Mouse (Mus musculus) left cerebral cortex, adult 9 months (tissue): ENCODE measurements around the gene Gm20431.
"Not testable (repeated sequence)": the region's sequence is repeated elsewhere in the genome, so short reads cannot be mapped to it uniquely, and the experiment has no call there.

ENCODE experiments used
- DNase-seq, 2 experiments: peaks; one replicate each; pipeline ENCODE4 v3.0.0; 2022; ENCODE audit warnings: low spot score in 2 of 2

Gm20431 gene

DNA sequence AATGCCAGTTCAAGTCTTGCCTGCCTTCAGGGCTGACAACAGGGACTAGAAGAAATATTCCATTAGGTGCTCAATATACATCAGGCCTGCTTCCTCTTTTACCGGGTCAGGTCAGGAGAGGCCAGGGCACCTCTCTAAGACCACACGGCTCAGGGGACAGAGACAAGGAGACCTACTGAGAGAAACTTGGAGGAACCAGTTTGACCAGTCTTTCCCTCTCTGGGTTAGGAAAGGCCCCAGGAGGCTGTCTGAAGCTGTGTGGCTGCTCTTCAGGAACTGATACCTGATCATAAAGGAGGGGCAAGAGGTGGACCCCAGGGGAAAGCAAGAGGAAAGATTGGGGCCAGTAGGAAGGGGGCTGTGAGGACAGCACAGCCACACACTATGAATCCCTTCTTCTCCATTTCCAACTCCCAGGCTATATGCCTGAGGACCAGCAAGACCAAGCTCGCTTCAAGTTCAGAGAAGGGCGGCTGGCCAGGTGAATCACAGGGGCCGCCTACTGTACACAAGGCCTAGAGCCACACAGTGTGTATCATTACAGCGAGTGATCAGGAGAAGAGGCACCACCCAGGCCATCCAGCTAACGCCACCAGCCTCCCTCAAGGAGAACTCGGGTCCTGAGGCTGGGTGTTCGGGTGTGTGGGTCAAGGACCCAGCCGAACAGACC is 2.0 kb downstream of the Gm20431 start:
- DNase-seq, result no peak

DNA sequence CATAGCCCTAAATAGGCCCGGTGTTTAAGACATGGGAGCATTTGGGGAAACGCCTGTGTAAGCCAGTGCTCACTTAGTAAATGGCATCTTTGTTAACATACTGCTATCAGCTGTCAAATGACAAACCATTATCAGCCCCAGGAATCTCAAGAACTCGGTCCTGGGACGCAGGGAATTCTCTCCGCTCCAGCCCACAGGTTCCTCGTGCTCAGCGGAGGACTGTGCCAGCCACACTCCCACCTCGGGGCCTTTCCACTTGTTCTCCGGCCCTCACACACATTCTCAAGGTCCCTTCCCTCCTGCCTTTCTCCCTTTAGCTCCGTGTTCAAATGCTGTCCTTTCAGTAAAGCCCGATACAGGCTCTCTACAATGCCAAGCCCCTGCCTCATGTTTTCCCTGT is 2.6 kb downstream of the Gm20431 start:
- no peak for DNase-seq

DNA sequence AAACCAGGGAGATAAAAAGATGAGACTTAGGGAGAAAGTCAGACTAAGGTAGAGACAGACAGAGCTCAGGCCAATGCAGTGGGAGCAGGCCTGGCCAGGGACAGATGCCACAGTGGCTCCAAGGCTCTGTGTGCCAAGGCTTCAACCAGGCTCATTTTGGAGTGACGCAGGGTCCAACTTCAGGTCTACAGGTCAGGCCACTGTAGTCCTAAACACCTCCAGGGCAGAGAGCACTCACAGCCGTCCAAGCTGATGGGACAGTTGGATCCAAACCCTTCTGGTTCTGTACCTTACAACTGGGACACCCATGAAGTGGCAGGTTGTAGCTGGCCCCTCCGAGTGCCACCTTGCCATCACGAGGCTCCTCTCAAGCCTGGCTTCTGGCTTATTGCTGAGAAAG is 3.3 kb downstream of the Gm20431 start:
- DNase-seq, result no peak

DNA sequence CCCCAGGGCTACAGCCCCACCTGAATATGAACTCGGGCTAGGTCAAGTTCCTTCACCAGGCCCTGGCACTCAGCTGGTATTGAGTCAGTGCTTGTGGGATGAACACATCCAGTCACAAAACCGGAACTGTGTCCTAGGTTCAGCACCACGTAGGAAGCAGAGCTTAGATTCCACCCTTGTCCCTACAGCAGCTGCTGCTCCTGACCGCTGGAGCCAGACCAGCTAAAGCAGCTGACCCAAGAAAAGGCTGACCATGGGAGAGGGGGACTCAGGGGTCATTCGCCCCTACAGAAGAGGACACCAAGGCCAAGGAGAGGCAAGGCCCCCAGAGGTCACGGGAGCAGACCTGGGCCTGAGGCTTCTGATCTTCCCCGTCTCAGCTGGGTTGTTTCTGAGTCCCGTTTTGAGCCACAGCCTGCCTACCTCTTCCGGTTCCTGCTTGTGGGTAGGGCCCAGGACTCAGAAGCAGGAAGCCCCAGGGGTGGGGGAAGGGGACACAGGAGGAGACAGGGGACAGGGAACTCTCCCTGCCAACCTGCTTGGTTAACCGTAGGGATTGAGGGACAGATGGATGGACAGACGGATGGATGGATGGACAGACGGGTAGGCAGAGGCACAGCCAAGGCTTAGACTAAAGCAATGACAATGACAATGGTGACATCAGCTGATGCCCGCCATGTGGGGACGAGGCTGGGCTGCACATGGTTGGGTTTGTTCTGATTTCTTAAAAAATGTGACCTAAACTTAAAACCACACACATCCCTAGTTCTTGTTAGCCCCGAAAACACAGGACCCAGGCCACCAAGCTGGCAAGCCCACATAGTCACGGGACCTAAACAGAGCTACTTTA is 4.4 kb downstream of the Gm20431 start:
- DNase-seq, result no peak

DNA sequence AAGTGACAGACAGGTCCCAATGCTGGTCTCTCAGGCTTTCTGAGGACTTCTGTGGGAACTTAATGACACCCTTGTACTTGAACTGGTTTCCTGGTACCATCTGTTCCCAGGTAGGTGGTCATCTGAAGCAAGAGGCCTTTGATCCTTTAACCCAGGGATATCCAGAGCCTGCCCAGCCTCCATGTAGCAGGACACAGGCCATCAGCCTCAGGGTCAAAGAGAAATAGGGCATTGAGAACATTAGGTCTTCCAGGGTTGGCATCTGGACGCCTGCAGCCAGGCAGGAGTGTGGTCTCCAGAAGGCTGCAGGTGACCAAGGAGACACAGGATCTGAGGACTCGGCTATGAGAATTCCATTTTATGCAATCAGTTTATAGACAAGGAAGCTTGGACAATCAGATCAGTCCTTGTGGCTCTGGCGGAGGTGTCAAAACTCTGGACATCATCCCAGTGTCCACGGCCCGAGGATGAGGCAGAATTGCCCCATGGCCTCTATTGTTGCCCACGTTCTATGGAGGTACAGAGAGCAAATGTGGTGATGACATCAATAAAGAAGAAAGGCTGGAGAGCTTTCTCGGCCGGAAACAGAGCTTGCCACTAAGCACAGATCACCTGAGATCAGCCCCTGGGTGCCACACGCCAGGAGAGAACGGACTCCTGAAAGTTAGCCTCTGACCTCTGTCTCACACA is 6.2 kb downstream of the Gm20431 start:
- DNase-seq, result no peak

DNA sequence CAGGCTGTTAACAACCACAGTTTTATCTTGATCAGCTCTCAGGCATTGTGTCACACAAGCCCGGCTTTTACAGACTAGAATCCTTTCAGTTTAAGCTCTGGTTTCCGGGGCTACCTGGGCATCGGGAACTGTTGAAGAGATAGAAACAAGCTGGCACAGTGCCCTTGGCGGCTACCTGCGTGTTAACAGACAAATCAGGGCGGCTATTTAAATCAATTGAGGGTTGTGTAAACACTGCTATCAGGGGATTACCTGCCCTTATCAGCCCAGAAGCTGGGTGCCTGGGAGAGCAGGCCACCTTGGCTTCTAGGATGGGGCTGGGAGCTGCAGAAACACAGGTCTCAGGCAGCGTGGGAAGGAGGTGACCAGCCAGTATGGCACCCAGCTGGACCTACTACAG is 8.6 kb downstream of the Gm20431 start:
- no peak for DNase-seq

DNA sequence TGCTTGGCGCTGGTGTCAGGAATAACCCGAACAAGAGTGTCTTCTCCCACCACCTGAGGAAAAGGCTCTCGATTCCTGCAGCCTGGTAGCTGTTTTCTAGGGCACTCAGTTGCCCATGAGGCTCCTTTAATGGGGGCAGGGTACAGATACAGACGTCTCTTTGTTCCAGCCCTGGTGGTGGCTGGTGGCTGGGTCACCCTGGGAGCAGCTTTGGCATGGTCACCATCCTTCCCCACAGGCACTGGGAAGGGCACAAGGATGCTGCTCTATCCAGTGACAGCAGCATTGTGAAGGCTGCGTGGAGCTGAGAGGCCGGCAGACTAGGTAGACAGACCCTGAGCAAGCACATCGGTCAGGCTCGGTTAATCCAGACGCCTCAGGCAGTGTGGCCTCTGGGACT is 9.7 kb downstream of the Gm20431 start:
- DNase-seq, result no peak

DNA sequence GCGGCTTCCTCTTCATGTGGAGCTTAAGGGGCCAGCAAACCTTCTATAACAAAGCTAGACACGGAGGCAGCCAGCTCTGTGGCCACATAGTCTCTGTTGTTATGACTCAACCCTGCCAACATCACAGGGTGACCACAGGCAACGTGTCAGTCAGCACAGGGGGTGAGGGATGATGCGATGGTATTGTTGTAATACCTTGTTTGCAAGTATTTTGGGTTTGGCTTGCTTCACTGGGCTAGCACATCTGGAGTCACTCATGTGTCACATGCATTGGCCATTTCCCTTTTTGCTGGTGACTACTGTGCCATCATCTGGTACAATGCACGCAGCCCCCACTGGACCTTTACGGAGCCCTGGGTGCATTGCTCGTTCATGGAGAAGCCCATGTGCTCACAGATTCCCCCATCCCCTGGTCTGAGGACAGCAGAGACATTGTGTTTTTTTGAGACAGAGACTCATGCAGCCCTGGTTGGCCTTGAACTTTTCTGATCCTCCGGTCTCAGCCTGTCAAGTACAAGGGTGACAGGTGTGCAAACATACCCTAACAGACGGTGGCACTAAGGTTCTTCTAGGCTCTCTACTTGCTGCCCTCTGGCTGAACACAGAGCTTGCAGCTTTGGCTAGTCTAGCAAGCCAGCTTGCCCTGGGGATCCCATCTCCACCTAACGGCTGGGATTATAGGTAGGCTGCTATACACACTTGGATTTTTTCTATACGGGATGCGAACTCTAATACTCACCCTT is 11.8 kb downstream of the Gm20431 start:
- no peak for DNase-seq

DNA sequence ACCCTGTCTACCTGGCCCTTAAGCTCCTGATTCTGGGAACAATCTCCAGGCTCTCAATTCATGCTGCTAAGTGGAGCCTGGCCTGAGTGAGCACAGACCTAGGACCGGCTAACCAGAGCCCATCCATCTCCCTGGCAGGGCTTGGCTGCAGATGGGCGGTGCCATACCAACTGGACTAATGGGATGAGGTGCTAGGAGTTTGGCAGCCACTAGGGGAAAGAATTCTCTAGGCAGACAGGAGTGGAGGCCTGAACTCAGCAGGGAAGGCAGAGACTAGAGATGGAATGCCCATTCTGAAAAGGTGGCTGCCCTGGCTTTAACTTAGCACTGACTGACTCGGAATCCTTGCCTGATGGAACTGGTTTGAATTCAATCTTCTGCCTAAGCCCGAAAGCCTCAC is 14.9 kb downstream of the Gm20431 start:
- DNase-seq, result no peak

DNA sequence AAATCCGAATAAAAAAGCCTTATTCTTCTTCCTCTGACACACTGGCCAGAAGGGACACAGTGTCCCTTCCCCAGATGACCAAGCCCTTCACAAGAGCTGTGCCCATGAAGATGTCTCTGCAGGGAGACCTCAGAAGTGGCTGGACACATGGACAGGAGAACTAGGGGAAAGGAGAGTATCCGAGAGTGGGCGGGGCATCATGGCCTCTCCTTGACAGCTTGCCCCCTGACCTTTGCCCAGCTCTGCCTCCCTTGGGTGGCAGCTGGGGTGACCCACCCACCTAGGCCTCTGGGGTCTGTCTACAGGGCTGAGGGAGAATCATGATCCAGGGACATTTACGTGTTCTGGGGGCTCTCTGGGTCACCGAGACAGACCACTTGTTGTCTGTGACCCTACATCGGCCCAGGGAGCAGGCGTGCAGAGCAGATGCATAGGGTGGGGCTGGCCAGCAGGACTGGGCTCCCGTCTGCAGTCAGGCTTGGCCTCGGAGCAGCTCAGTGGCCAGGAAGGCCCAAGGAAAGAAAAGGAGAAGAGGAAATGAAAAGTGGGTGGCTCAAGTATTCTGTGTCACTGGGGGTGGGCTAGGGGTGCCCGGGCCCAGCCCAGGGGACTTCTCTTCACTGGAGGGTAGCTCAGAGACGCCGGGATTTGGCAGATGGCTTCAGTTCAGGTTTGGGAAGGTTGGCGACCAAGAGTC is 17.8 kb downstream of the Gm20431 start:
- not testable (repeated sequence) for DNase-seq

DNA sequence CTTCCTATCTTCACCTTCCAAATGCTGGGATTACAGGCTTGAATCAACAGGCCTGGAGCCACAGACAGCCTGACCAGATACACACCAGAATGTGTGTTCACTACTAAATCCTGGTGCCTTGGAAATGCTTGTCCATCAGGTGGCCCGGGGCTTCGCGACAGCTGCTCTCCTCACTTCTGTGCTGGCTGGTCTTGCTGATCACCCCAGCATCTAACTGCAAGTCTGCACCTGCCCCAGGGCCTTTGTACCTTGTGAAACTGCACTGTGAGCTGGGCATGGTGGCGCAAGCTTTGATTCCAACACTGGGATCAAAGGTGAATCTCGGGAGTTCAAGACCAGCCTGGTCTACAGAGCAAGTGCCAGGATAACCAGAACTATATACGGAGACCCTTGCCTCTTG is 19.1 kb downstream of the Gm20431 start:
- DNase-seq, result no peak

DNA sequence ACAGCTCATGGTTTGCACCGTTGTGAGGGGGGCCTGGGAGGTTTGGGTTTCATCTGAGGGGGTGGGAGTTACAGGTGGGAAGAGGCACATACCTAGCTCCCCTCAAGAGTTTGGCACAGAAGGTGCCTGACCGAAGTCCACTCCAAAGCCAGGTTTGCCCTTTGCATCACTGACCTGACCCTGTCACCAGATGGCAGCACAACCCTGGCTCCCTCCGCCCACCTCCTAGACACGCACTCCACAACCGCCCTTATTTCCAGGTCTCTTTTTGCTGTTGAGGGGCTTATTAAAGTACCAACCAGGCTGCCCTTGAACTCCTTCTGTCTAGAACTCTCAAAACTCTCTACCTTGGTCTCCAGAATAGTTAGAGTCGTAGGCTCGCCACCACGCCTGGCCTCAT is 20.0 kb downstream of the Gm20431 start:
- no peak for DNase-seq

DNA sequence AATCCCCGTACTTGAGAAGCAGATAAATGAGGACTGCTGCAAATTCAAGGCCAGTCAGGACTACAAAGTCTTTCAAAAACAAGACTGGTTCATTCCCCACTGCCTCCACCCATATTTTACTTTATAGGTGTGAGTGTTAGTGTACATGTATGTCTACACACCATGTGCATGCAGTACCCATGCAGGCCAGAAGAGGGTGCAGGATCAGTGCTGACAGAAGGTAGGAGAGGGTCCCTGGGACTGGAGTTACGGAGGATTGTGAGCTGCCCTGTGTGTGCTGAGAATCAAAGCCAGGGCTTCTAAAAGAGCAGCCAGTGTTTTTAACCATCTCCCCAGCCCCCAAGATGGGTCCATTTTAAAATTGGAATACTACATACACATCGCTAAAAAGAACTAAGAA is 21.0 kb downstream of the Gm20431 start:
- DNase-seq, result no peak

DNA sequence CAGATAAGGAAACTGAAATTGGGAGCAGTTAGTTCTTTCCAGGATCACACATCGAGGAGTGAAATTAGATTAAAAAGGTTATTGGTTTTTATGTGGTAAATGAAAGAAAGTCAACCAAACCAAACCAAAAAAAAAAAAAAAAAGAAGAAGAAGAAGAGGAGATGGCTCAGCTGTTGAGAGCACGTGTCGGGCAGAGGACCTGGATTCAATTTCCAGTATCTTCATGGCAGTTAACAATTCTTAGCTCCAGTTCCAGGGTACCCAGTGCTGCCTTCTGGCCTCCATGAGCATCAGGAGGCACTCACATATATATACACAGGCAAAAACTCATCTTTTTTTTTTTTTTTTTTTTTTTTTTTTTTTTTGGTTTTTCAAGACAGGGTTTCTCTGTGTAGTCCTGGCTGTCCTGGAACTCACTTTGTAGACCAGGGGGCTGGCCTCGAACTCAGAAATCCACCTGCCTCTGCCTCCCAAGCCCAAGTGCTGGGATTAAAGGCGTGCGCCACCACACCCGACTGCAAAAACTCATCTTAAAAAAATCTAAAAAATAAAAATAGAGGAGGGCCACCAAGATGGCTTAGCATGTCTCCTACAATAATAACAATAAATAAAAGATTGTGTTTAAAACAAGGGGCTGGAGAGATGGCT is 26.3 kb downstream of the Gm20431 start:
- no peak for DNase-seq

DNA sequence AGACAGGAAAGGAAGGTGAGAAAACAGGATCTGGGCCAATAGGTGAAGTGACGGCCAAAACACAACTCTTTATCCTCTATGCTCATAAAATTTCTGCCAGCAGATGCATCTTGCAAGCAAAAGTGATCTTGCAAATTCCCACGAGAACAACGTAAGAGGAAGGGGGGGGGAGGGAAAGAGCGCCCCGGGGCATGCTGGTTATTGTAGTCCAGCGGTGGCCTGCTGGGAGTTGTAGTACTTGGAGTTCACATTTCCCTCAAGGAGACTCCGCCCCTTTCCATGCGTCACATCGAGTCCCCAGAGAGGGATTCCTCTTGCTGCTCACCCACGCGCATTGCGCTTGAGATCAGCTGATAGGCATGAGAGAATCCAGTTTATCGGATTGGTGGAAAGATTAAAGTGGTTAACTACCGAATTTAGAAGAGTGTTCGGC is 26.9 kb downstream of the Gm20431 start:
- peak; percentile 98 for DNase-seq

DNA sequence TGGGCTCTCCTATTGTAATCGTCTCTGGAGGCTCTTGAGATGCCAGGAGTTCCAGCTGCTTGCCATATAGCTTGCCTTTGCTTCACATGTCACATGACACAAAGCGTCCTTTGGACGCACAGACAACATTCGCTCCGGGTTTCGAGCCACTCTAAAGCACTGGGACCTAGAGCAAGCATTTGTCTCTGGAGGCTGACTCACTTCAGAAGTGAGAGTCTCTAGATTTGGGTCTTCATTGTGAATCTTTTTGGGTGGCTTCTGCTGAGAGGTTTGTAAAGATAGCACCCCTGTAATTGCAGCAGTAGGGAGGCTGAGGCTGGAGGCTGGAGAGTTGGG is 27.8 kb downstream of the Gm20431 start:
- no peak for DNase-seq

DNA sequence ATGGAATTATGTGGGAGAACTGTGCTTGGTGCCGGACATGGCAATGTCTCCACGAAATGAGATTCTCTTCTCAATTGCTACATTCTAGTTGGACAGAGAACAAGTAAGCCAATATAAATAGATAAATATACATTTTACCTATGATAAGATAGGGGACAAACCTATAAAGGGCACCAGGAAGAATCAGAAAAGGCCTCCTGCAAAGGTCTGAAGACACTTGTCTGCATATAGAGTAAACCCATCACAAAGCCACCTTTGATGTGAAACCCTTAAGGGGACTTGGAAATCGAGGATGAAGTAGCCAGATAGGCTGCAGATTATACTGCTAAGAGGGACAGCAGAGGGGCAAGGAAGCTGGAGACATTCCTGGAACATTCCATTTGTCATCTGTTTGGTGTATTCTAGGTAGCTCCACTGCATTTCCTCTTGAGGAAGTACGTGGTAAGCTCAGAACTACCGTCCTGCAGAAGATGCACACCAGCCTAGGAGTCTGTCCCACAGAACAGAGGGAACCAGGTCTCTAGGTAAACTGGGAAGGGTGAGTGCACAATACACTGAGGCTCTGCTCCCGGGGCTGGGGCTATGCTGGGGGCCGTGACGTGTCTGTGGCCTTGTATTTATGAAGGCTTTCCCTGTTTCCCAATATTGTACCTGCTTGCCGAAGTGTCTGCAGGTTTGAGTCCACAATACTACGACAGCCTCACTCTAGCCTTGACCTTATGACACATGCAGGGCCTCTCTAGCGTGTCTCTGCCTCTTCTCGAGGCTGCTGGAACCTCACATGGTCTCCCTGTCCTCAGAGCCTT is 28.4 kb downstream of the Gm20431 start:
- DNase-seq, result no peak

DNA sequence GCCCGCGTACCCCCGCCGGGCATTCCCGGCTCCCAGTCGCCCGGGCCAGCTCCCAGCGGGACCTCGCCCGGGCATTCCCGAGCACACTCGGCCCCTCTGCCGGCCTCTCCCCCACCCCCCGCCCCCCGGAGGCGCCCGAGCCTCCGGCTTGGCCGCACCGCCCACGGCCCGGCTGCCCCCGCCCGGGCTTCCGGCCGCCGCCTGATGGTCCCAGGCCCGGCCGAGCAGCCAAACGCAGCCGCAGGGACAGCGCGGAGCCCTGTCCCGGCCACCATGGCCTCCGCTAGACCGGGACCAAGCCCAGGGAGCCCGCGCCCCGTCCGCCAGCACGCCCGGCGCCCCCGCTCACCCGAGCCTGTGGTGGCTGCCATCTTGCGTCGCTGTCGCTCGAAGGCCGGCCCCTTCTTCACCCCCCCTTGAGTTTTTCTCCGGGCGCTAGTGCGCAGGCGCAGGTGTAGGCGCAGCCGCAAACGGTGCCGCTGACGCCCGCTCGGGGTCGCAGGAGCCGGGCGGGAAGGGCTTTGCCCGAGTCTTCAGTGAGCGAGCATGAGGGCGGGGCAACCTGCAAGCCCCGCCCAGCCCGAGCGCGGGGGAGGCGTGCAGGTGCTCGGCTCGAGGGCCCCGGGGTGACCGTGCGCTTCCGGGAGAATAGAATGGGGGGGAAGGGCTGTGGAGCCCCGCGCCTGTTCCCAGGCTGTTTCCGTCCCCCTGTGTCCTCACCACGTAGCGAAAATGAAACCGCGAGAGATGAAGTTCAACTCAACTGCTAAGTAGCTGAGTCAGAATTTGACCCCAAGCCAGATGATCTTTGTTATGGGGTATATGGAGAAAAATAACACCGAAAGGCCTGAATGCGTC is 29.5 kb downstream of the Gm20431 start, which contains the start of gene Ube2v1:
Ube2v1 (minus strand) TSS at position 505 of the 858 bp plus-strand sequence.
- DNase-seq, result peak; percentile 92 to 97

DNA sequence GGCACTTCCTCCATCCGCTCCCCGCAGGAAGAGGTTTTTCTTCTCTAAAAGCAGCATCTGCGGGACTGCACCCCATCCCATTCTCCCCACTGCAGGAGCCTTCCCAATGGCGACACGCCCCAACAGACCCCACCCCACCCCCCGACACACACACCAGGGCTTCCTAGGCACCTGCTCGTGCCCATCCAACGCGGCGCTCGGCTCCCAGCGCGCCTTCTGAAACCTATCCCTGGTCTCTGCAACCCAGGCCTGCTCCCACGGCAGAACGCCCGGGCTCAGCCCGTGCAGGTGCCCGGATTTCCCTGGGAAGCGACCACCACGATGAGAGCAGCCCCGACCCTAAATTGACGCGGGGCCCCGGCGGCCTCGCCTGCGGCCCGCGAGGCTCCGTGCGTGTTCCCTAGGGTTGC is 30.1 kb downstream of the Gm20431 start:
- DNase-seq, result no peak
